Mouse (Mus musculus): Measurements from ENCODE around the gene Gm20388. TPM values are rescaled to one million over a fixed set of nuclear protein-coding genes. Genes with fewer than 3 reads are reported as not detected.

Gm20388 gene
- polyA plus RNA-seq, 1 experiment from 2014 or later = not detected

DNA sequence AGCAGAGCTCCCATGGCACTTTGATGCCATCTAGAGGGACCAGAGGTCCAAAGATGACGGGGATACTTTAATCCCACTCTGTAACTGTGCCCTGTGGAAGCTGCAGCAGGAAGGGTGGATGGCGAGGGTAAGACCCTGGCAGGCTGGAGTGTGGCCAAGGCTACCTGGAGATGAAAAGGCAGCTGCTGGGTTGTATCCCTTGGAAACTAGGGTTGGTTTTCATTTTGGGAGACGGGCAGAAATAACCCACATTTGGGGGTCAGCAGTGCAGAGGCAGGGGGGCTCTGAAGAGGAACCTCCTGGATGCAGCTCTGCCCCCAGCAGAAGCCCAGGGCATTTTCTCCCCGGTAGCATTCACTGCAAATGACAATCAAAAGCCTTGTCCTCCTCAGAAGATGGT is 3594.6 kb downstream of the Gm20388 start:
- H3K36me3 ChIP-seq (ENCODE audit: control insufficient read depth, insufficient read depth, low read length) = peaks cover 32% of the 10 kb centered on the region
- H3K27me3 ChIP-seq (ENCODE audit: control insufficient read depth, insufficient read depth, low read length) = no peaks in the 10 kb centered on the region
- no peak overlapping the region for H3K4me2 ChIP-seq (replicated peaks; ENCODE audit: low read depth)
- H3K4me1 ChIP-seq (replicated peaks; ENCODE audit: control insufficient read depth, insufficient read depth) = no peaks in the 10 kb centered on the region
- DNase-seq (ENCODE audit: low spot score) (no peak), ATAC-seq (ENCODE audit: low FRiP score, low TSS enrichment) (no peak)
- no peak overlapping the region for H3K9ac ChIP-seq (ENCODE audit: low read length)
- H3K27ac ChIP-seq (replicated peaks) = no peak overlapping the region
- WGBS = 87% methylated on average over 4 of the region's 4 CpGs
- no peaks in the 10 kb centered on the region for H3K9me3 ChIP-seq (ENCODE audit: control insufficient read depth, low read length)
- no peak for TF ChIP-seq EP300 (optimal IDR thresholded peaks at IDR 0.05)
- TF ChIP-seq CTCF (IDR thresholded peaks at IDR 0.05; ENCODE audit: low read depth) = no peak
- no peak overlapping the region for H3K4me3 ChIP-seq (ENCODE audit: low read depth, low read length)

DNA sequence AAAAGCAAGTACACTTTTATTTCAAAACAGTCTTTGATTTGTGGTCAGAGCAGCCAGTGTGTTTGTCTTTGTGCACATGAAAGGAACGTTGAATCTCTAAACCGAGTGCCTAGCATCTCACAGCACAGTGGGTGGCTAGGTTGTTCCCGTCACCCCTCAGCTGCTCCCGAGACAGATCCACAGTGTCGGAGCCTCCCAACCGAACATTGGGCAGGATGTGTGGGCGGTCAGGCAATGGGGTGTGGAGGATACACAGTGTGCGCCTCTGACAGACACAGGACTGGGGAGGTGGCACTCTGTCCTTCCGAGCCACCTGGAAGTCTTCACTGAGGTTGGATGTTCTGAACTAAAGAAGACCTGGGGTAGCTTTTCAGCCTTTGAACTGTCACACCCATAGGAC is 3595.1 kb downstream of the Gm20388 start:
- TF ChIP-seq CTCF (IDR thresholded peaks at IDR 0.05; ENCODE audit: low read depth) (no peak), EP300 (optimal IDR thresholded peaks at IDR 0.05) (no peak)
- Histone ChIP-seq H3K9me3 (ENCODE audit: control insufficient read depth, low read length) (no peaks in the 10 kb centered on the region), H3K27me3 (ENCODE audit: control insufficient read depth, insufficient read depth, low read length) (no peaks in the 10 kb centered on the region), H3K36me3 (ENCODE audit: control insufficient read depth, insufficient read depth, low read length) (peaks cover 32% of the 10 kb centered on the region), H3K4me3 (ENCODE audit: low read depth, low read length) (no peak overlapping the region), H3K9ac (ENCODE audit: low read length) (no peak overlapping the region), H3K27ac (replicated peaks) (no peak overlapping the region), H3K4me1 (replicated peaks; ENCODE audit: control insufficient read depth, insufficient read depth) (no peaks in the 10 kb centered on the region), H3K4me2 (replicated peaks; ENCODE audit: low read depth) (no peak overlapping the region)
- DNase-seq (ENCODE audit: low spot score) = no peak
- 77% methylated on average over 9 of the region's 9 CpGs for WGBS
- no peak for ATAC-seq (ENCODE audit: low FRiP score, low TSS enrichment)

DNA sequence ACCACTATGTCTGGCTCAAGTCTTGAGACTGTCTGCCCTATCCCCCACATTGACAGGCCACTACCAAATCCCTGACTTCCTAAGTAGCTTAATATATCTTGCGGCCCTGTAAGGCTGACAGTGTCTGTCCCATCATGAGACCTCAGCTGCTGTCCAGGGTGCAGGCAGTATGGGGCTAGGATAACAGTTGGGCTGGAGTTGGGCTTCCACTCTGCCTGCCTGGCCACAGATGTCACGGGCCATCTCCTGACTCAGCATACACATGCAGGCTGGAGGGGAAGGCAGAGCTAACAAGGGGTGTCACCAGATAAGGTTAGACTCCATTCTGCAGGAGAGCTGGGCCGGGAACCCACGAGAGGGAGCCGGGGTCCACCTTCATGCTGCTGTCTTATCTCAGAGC is 3596.5 kb downstream of the Gm20388 start:
- Histone ChIP-seq H3K27ac (replicated peaks) (no peak overlapping the region), H3K9ac (ENCODE audit: low read length) (no peak overlapping the region), H3K36me3 (ENCODE audit: control insufficient read depth, insufficient read depth, low read length) (peaks cover 24% of the 10 kb centered on the region), H3K4me1 (replicated peaks; ENCODE audit: control insufficient read depth, insufficient read depth) (no peaks in the 10 kb centered on the region), H3K4me3 (ENCODE audit: low read depth, low read length) (no peak overlapping the region), H3K4me2 (replicated peaks; ENCODE audit: low read depth) (no peak overlapping the region), H3K9me3 (ENCODE audit: control insufficient read depth, low read length) (no peaks in the 10 kb centered on the region), H3K27me3 (ENCODE audit: control insufficient read depth, insufficient read depth, low read length) (no peaks in the 10 kb centered on the region)
- no peak for TF ChIP-seq CTCF (IDR thresholded peaks at IDR 0.05; ENCODE audit: low read depth)
- no peak for TF ChIP-seq EP300 (optimal IDR thresholded peaks at IDR 0.05)
- 97% methylated on average over 5 of the region's 5 CpGs for WGBS
- DNase-seq (ENCODE audit: low spot score) (no peak), ATAC-seq (ENCODE audit: low FRiP score, low TSS enrichment) (no peak)

DNA sequence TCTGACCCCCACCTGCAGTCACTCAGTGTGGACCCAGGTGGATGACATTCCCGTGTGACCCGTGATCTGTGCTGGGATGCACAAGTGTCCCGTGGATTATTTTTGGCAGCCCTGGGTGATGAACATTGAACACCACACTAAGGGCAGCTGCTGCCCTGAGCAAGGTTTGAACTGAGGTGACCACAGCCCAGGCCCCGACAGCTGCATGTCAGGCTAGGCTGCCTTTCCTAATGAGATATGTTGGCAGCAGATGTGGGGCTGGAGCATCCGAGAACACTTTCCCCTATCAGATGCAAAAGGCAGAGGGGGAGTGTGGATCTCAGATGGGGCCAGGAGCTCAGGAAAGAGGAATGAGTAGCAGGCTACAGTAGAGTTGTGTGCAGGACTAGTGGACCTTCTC is 3600.2 kb downstream of the Gm20388 start:
- H3K36me3 ChIP-seq (ENCODE audit: control insufficient read depth, insufficient read depth, low read length) = peaks cover 8% of the 10 kb centered on the region; the same call in 1 of the 2 replicates
- no peak overlapping the region for H3K4me2 ChIP-seq (replicated peaks; ENCODE audit: low read depth)
- TF ChIP-seq CTCF (IDR thresholded peaks at IDR 0.05; ENCODE audit: low read depth) = no peak
- TF ChIP-seq EP300 (optimal IDR thresholded peaks at IDR 0.05) = no peak
- no peak overlapping the region for H3K4me3 ChIP-seq (ENCODE audit: low read depth, low read length)
- WGBS = 79% methylated on average over 5 of the region's 5 CpGs
- no peak overlapping the region for H3K27ac ChIP-seq (replicated peaks)
- H3K4me1 ChIP-seq (replicated peaks; ENCODE audit: control insufficient read depth, insufficient read depth) = no peaks in the 10 kb centered on the region
- H3K9me3 ChIP-seq (ENCODE audit: control insufficient read depth, low read length) = no peaks in the 10 kb centered on the region
- ATAC-seq (ENCODE audit: low FRiP score, low TSS enrichment) = no peak
- no peak for DNase-seq (ENCODE audit: low spot score)
- H3K9ac ChIP-seq (ENCODE audit: low read length) = no peak overlapping the region
- H3K27me3 ChIP-seq (ENCODE audit: control insufficient read depth, insufficient read depth, low read length) = 0 out of 2 replicates have a peak, but pooled peaks cover 8% of the 10 kb centered on the region

DNA sequence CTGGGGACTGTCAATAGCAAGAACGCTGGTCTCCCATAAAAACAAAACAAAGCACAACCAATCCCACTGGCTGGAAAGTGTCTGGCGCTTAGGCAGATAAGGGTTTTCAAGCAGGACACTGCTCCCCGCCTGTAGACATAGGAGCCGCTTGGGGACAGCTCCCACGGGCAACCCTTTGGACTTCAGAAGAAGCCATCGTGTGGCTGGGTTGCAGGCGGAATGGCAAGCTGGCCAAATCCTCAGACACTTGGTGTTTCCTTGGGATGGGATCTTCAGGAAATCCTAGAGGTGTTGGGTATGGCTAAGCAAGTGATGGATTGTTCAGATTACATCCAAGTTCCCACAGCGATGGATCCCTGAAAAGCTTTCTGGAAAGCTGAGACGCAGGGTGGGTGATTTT is 3603.5 kb downstream of the Gm20388 start:
- DNase-seq (ENCODE audit: low spot score) = no peak
- Histone ChIP-seq H3K4me1 (replicated peaks; ENCODE audit: control insufficient read depth, insufficient read depth) (no peaks in the 10 kb centered on the region; the same call in 1 of the 2 replicates), H3K4me2 (replicated peaks; ENCODE audit: low read depth) (peak overlapping the region; percentile 97), H3K4me3 (ENCODE audit: low read depth, low read length) (peak overlapping the region; percentile 57; the same call in 1 of the 2 replicates), H3K36me3 (ENCODE audit: control insufficient read depth, insufficient read depth, low read length) (0 out of 2 replicates have a peak, but pooled peaks cover under 1% of the 10 kb centered on the region), H3K9me3 (ENCODE audit: control insufficient read depth, low read length) (no peaks in the 10 kb centered on the region), H3K27ac (replicated peaks) (no peak overlapping the region), H3K9ac (ENCODE audit: low read length) (peak overlapping the region; percentile 56; the same call in 1 of the 2 replicates), H3K27me3 (ENCODE audit: control insufficient read depth, insufficient read depth, low read length) (peaks cover 8% of the 10 kb centered on the region; the same call in 1 of the 2 replicates)
- TF ChIP-seq EP300 (optimal IDR thresholded peaks at IDR 0.05) = no peak
- 3% methylated on average over 9 of the region's 9 CpGs for WGBS
- ATAC-seq (ENCODE audit: low FRiP score, low TSS enrichment) = no peak

DNA sequence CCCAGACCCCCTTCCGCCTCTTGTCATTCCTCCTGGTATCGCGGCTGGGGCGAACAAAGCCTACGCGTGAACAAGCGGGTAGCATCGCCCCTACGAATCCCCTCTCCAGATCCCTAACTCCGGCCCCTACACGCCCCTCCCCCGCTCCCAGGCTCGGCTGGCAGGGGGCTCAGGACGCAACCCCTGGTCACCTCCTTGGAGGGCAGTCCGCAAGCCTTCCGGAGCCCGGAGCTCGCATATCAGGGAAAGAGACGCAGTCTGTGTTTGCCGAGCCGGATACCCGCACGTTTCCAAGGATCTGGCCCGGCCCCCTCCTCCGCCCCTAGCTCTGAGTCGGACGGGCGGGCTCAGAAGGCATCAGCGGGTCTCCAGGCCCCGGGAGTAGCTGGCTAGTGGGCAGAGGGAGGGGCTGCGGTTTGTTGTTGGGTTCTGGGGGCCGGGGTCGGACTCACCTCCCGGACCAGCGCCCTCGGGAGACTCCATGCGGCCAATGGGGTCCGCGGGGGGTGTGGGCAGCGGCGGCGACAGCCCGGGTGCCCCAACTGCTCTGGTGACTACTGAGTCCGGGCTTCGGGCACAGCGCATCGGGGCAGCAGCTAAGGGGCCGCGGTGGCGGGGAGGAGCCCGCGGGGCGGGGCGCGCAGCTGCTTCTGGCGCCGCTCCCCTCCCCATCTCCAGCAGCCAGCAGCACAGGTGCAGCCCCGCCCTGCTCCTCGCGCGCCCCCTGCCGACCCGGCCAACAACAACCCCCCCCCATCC is 3604.3 kb downstream of the Gm20388 start, which contains the start of gene Dbndd1:
Gene Dbndd1, minus strand, starts transcription at position 683 of the 759 bp plus-strand sequence.
- TF ChIP-seq CTCF (IDR thresholded peaks at IDR 0.05; ENCODE audit: low read depth) (no peak; the same call in 1 of the 2 replicates), EP300 (optimal IDR thresholded peaks at IDR 0.05) (no peak)
- Histone ChIP-seq H3K4me3 (ENCODE audit: low read depth, low read length) (peak within 1 kb of the TSS; percentile 57), H3K9me3 (ENCODE audit: control insufficient read depth, low read length) (no peaks in the 10 kb centered on the region), H3K4me1 (replicated peaks; ENCODE audit: control insufficient read depth, insufficient read depth) (no peaks in the 10 kb centered on the region; the same call in 1 of the 2 replicates), H3K4me2 (replicated peaks; ENCODE audit: low read depth) (peak within 1 kb of the TSS; percentile 97), H3K27me3 (ENCODE audit: control insufficient read depth, insufficient read depth, low read length) (peaks cover 8% of the 10 kb centered on the region; the same call in 1 of the 2 replicates), H3K36me3 (ENCODE audit: control insufficient read depth, insufficient read depth, low read length) (no peaks in the 10 kb centered on the region), H3K27ac (replicated peaks) (no peak within 1 kb of the TSS), H3K9ac (ENCODE audit: low read length) (peak within 1 kb of the TSS; percentile 56)
- ATAC-seq (ENCODE audit: low FRiP score, low TSS enrichment) (no peak), DNase-seq (ENCODE audit: low spot score) (peak; percentile 38)
- 1% methylated on average over 42 of the region's 63 CpGs for WGBS
